Mouse (Mus musculus): ENCODE data around the gene Ndufs8. TPM values are rescaled to one million over a fixed set of nuclear protein-coding genes. Genes with fewer than 3 reads are reported as not detected.

Gene Ndufs8
- polyA plus RNA-seq, 1 experiment from 2014 or later, result 271 TPM

DNA sequence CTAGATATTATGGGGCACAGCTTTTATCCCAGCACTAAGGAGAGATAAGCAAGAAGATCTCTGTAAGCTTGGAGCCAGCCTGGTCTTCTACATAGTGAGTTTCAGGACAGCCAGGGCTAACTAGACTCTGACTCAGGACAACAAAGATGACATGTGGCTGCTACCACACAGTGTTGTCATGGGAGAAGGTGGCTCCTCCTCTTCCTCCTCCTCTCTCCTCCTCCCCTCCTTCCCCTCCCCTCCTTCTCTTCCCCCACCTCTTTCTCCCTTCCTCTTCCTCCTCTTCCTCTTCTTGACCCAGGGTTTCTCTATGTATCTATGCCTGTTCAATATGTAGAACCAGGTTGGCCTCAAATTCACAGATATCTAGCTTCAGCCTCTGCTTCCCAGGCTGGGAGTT is 38.9 kb upstream of the Ndufs8 start:
- ATAC-seq (ENCODE audit: insufficient read depth, low FRiP score), result no peak

DNA sequence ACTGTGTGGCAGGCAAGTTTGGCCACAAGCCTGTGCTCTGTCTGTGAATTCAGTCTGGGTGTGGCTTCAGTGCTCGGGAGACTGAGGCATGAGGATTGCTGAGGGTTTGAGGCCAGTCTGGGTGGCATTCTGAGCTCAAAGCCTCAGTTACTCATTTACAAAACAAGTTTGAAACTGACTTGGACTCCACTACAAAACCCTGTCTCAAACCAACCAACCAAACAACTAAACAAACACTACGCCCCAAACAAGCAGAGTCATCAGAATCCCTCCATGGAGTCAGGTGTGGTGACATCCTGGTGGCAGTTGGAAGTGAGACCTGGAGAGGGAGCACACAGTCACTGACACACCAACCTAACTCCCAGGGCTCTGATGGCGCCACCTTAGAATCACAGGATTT is 37.8 kb upstream of the Ndufs8 start:
- no peaks in the 10 kb centered on the region for H3K27me3 ChIP-seq (ENCODE audit: control insufficient read depth, insufficient read depth, low read length)
- no peaks in the 10 kb centered on the region for H3K4me1 ChIP-seq (ENCODE audit: control insufficient read depth, insufficient read depth, low read length)
- no peaks in the 10 kb centered on the region for H3K36me3 ChIP-seq (ENCODE audit: control insufficient read depth, insufficient read depth, low read length)
- no peak overlapping the region for H3K4me2 ChIP-seq (ENCODE audit: low read depth, low read length)
- no peaks in the 10 kb centered on the region for H3K9me3 ChIP-seq (replicated peaks; ENCODE audit: control insufficient read depth, low read length)
- H3K9ac ChIP-seq (ENCODE audit: low read length), result no peak overlapping the region
- no peak overlapping the region for H3K27ac ChIP-seq (ENCODE audit: low read length)
- no peak overlapping the region for H3K4me3 ChIP-seq (replicated peaks; ENCODE audit: low read length)
- ATAC-seq (ENCODE audit: insufficient read depth, low FRiP score), result no peak
- 72% methylated on average over 3 of the region's 3 CpGs for WGBS

More for the DNA sequence above, 38.9 kb upstream of the Ndufs8 start:
- H3K4me1 ChIP-seq (ENCODE audit: control insufficient read depth, insufficient read depth, low read length), result no peaks in the 10 kb centered on the region
- no peaks in the 10 kb centered on the region for H3K36me3 ChIP-seq (ENCODE audit: control insufficient read depth, insufficient read depth, low read length)
- H3K27ac ChIP-seq (ENCODE audit: low read length), result no peak overlapping the region
- no peaks in the 10 kb centered on the region for H3K27me3 ChIP-seq (ENCODE audit: control insufficient read depth, insufficient read depth, low read length)
- H3K4me3 ChIP-seq (replicated peaks; ENCODE audit: low read length), result no peak overlapping the region
- H3K9ac ChIP-seq (ENCODE audit: low read length), result no peak overlapping the region
- no peaks in the 10 kb centered on the region for H3K9me3 ChIP-seq (replicated peaks; ENCODE audit: control insufficient read depth, low read length)
- H3K4me2 ChIP-seq (ENCODE audit: low read depth, low read length), result no peak overlapping the region

DNA sequence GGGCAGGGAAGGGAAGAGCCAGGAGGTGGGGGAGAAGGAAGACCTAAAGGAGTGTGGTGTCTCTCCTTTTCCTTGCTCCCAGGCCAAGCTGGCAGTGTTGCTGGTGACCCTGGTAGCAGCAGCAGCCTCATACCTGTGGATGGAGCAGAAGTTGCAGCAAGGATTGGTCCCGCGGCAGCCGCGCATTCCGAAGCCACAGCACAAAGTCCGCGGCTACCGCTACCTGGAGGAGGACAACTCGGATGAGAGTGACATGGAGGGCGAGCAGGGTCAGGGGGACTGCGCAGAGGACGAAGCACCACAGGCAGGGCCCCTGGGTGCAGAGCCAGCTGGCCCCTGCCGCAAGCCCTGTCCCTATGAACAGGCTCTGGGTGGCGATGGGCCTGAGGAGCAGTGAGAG is 36.0 kb upstream of the Ndufs8 start:
- Histone ChIP-seq H3K9me3 (replicated peaks; ENCODE audit: control insufficient read depth, low read length) (no peaks in the 10 kb centered on the region), H3K4me1 (ENCODE audit: control insufficient read depth, insufficient read depth, low read length) (no peaks in the 10 kb centered on the region), H3K27me3 (ENCODE audit: control insufficient read depth, insufficient read depth, low read length) (no peaks in the 10 kb centered on the region), H3K27ac (ENCODE audit: low read length) (no peak overlapping the region), H3K9ac (ENCODE audit: low read length) (no peak overlapping the region), H3K4me2 (ENCODE audit: low read depth, low read length) (no peak overlapping the region), H3K4me3 (replicated peaks; ENCODE audit: low read length) (no peak overlapping the region), H3K36me3 (ENCODE audit: control insufficient read depth, insufficient read depth, low read length) (no peaks in the 10 kb centered on the region)
- ATAC-seq (ENCODE audit: insufficient read depth, low FRiP score), result no peak
- WGBS, result 67% methylated on average over 14 of the region's 14 CpGs

DNA sequence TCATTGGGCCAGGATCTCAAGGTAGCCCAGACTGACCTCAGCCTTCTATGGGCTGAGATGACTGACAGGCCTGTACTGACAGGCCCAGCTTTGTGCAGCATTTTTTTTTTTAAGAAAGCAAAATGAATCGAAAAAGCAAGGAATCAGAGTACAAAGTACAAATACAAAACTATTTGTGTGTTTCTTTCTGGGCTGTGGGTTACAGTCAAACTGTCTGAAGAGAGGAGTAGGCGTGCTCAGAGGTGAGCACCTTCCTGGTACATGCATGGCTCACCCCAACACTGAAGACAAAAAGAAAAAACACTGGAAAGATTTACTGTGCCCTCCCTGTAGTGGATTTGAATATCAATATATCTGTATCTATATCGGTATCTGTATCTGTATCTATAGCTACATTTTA is 35.2 kb upstream of the Ndufs8 start:
- no peak for ATAC-seq (ENCODE audit: insufficient read depth, low FRiP score)

DNA sequence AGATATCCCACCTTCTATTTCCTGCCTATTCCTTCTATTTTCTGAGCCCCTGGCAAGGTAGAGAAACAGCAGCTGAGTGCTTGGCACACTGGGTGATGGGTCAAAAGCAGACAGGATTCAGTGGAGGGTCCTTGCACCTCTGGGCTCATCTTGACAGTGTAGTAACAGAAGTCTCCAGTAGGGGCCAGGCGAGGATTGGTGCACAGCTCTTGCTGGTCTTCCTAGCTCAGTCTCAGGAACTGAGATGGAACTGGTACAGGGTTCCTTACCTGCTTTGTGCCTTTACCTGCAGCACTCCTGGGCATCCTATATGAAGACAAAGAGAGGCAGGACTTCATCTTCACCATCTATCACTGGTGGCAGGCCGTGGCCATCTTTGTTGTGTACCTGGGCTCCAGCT is 34.1 kb upstream of the Ndufs8 start:
- 20% methylated on average over 2 of the region's 2 CpGs for WGBS
- H3K4me1 ChIP-seq (ENCODE audit: control insufficient read depth, insufficient read depth, low read length), result peaks cover 3% of the 10 kb centered on the region; the same call in 1 of the 2 replicates
- no peak overlapping the region for H3K4me2 ChIP-seq (ENCODE audit: low read depth, low read length)

More for the DNA sequence above, 35.2 kb upstream of the Ndufs8 start:
- 84% methylated on average over 3 of the region's 3 CpGs for WGBS
- no peaks in the 10 kb centered on the region for H3K9me3 ChIP-seq (replicated peaks; ENCODE audit: control insufficient read depth, low read length)
- no peaks in the 10 kb centered on the region for H3K36me3 ChIP-seq (ENCODE audit: control insufficient read depth, insufficient read depth, low read length)
- no peak overlapping the region for H3K4me3 ChIP-seq (replicated peaks; ENCODE audit: low read length)
- no peak overlapping the region for H3K27ac ChIP-seq (ENCODE audit: low read length)
- no peaks in the 10 kb centered on the region for H3K27me3 ChIP-seq (ENCODE audit: control insufficient read depth, insufficient read depth, low read length)
- H3K9ac ChIP-seq (ENCODE audit: low read length), result no peak overlapping the region
- H3K4me2 ChIP-seq (ENCODE audit: low read depth, low read length), result no peak overlapping the region
- peaks cover 3% of the 10 kb centered on the region; the same call in 1 of the 2 replicates for H3K4me1 ChIP-seq (ENCODE audit: control insufficient read depth, insufficient read depth, low read length)

DNA sequence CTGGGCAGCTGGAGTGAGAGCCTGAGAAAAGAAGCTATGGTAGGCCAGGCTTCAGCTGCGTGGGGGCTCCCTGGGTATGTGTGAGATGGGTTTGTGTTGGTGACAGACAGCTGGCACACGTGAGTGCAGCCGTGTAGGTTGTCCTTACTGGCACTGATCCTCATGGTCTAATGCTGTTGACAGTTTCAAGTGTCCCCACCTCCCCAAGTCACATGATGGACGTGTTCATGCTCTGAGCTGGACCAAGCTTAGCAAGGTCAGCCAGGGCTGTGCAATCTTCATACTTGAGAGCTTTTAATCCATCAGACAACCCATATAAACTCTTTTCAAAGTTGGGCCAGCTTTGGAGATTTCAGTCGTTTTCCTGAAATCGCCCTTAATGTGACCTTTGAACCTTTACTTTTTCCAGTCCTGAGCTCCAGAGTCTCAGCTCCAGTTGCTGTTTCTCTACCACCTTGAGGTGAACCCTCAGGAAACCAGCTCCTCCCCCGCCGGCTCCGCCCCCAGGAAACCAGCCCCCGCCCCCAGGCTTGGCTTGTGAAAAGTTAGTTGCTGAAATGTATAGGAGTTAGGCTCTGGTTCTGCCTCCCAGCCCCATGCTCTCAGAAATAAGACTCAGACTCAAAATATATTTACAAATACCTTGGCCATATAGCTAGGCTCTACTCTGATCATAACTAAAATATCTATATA is 33.4 kb upstream of the Ndufs8 start:
- H3K4me1 ChIP-seq (ENCODE audit: control insufficient read depth, insufficient read depth, low read length), result peaks cover 3% of the 10 kb centered on the region; the same call in 1 of the 2 replicates
- H3K9ac ChIP-seq (ENCODE audit: low read length), result no peak overlapping the region
- H3K27me3 ChIP-seq (ENCODE audit: control insufficient read depth, insufficient read depth, low read length), result no peaks in the 10 kb centered on the region
- no peak overlapping the region for H3K27ac ChIP-seq (ENCODE audit: low read length)
- WGBS, result 28% methylated on average over 10 of the region's 10 CpGs
- no peak; the same call in 1 of the 2 replicates for ATAC-seq (ENCODE audit: insufficient read depth, low FRiP score)
- H3K36me3 ChIP-seq (ENCODE audit: control insufficient read depth, insufficient read depth, low read length), result no peaks in the 10 kb centered on the region
- H3K4me2 ChIP-seq (ENCODE audit: low read depth, low read length), result no peak overlapping the region
- no peaks in the 10 kb centered on the region for H3K9me3 ChIP-seq (replicated peaks; ENCODE audit: control insufficient read depth, low read length)
- H3K4me3 ChIP-seq (replicated peaks; ENCODE audit: low read length), result no peak overlapping the region

More for the DNA sequence above, 34.1 kb upstream of the Ndufs8 start:
- Histone ChIP-seq H3K36me3 (ENCODE audit: control insufficient read depth, insufficient read depth, low read length) (no peaks in the 10 kb centered on the region), H3K9ac (ENCODE audit: low read length) (no peak overlapping the region), H3K27me3 (ENCODE audit: control insufficient read depth, insufficient read depth, low read length) (no peaks in the 10 kb centered on the region), H3K27ac (ENCODE audit: low read length) (no peak overlapping the region), H3K9me3 (replicated peaks; ENCODE audit: control insufficient read depth, low read length) (no peaks in the 10 kb centered on the region), H3K4me3 (replicated peaks; ENCODE audit: low read length) (no peak overlapping the region)
- ATAC-seq (ENCODE audit: insufficient read depth, low FRiP score), result peak; percentile 35; the same call in 1 of the 2 replicates

DNA sequence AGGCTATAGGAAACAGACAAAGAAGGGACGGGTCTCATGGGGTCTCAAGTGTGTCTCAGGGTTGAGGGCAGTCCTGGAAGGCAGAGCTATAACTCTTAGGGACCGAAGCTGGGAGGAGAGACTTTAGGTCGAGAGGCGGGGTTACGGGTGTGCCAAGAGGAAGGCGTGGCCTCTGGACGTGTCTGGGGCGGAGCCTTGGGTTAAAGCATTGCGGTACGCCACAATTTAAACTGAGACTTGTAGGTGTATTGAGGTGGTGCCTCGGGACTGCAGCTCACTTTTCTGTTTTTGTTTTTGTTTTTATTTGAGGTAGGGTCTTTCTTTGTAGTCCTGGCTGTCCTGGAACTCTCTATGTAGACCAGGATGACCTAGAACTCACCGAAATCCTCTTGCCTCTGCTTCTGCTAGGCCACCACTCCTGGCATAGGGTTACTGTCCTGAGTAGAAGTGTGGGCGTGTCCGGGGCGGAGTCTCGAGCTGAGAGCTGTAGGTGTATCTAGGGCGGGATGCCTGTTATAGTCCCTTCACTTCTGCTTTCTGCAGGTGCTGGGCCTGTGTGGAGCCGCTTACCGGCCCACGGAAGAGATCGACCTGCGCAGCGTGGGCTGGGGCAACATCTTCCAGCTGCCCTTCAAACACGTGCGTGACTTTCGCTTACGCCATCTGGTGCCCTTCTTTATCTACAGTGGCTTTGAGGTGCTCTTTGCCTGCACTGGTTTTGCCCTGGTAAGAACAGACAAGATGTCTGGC is 30.6 kb upstream of the Ndufs8 start:
- 23% methylated on average over 27 of the region's 27 CpGs for WGBS
- H3K9ac ChIP-seq (ENCODE audit: low read length), result no peak overlapping the region
- no peak overlapping the region for H3K27ac ChIP-seq (ENCODE audit: low read length)
- ATAC-seq (ENCODE audit: insufficient read depth, low FRiP score), result peak; percentile 78
- peaks cover 3% of the 10 kb centered on the region; the same call in 1 of the 2 replicates for H3K4me1 ChIP-seq (ENCODE audit: control insufficient read depth, insufficient read depth, low read length)
- no peaks in the 10 kb centered on the region for H3K27me3 ChIP-seq (ENCODE audit: control insufficient read depth, insufficient read depth, low read length)
- peak overlapping the region; percentile 39; the same call in 1 of the 2 replicates for H3K4me2 ChIP-seq (ENCODE audit: low read depth, low read length)
- no peaks in the 10 kb centered on the region for H3K9me3 ChIP-seq (replicated peaks; ENCODE audit: control insufficient read depth, low read length)
- H3K36me3 ChIP-seq (ENCODE audit: control insufficient read depth, insufficient read depth, low read length), result no peaks in the 10 kb centered on the region
- peak overlapping the region; percentile 23; the same call in 1 of the 2 replicates for H3K4me3 ChIP-seq (replicated peaks; ENCODE audit: low read length)

DNA sequence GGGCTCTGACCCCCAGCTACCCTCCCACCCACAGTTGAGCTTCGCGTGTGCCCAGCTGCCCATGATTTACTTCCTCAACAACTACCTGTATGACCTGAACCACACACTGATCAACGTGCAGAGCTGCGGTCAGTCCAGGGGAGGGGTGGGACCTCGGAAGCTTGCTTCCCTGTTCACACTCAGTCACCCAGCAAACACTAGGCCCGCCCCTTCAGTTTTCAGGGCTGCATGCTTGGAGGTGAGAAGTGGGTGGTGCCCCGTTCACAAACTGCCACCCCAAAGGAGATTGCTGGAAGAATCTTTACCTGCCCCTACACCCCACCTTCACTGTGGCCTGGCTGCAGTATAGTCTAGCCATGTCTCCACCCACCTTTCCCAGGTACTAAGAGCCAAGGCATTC is 29.7 kb upstream of the Ndufs8 start:
- no peak for ATAC-seq (ENCODE audit: insufficient read depth, low FRiP score)
- H3K9me3 ChIP-seq (replicated peaks; ENCODE audit: control insufficient read depth, low read length), result no peaks in the 10 kb centered on the region
- H3K27ac ChIP-seq (ENCODE audit: low read length), result no peak overlapping the region
- no peaks in the 10 kb centered on the region for H3K36me3 ChIP-seq (ENCODE audit: control insufficient read depth, insufficient read depth, low read length)
- no peak overlapping the region for H3K9ac ChIP-seq (ENCODE audit: low read length)
- WGBS, result 76% methylated on average over 7 of the region's 7 CpGs
- H3K27me3 ChIP-seq (ENCODE audit: control insufficient read depth, insufficient read depth, low read length), result no peaks in the 10 kb centered on the region
- no peak overlapping the region for H3K4me2 ChIP-seq (ENCODE audit: low read depth, low read length)
- H3K4me3 ChIP-seq (replicated peaks; ENCODE audit: low read length), result no peak overlapping the region
- peaks cover 3% of the 10 kb centered on the region; the same call in 1 of the 2 replicates for H3K4me1 ChIP-seq (ENCODE audit: control insufficient read depth, insufficient read depth, low read length)

All from stomach, embryonic 16.5 days (tissue).